Mouse (Mus musculus) liver, embryonic 14.5 days (tissue): Measurements from ENCODE around the gene Pkd1l1.

Source experiments
- CTCF ChIP-seq: IDR thresholded peaks from 2 replicates; pipeline ENCODE4 v1.5.1; 2016; ENCODE audit warnings: antibody characterized with exemption, low read depth, control low read depth
- EP300 ChIP-seq: IDR thresholded peaks from 2 replicates; pipeline ENCODE4 v1.6.1; 2016; ENCODE audit warnings: antibody characterized with exemption, low read depth

DNA sequence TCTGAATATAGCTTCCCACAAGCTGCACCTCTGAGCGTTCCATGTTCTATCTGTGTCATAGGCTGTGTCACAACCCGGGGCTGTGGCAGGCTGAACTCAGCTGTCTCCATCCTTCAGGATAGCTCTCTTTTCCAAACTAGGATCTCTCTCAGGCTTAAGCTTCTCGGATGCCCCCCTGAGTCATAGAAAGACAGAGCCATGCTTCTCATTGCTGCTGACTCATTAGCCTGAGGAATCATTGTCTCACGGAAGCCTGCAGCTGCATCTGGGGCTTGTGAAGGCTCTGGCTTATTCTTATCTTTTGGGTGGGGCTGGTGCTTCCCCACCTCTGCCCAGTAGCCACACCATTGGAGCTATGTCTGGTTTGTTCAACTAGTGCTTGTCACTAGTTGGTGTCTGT is 151.7 kb downstream of the Pkd1l1 start:
- no peak for TF ChIP-seq CTCF
- TF ChIP-seq EP300, result no peak
